Mouse (Mus musculus) kidney, adult 2 months (tissue): ENCODE results near the gene Sult2b1.

Source experiments
- CTCF ChIP-seq: fragments of 200-500 bp; conservative IDR thresholded peaks from 2 replicates; pipeline ENCODE4 v1.5.1; 2011; ENCODE audit warnings: low read depth, mild to moderate bottlenecking, control low read depth, low read length, moderate library complexity, mixed read lengths; ENCODE audit not compliant: insufficient read depth, insufficient read length
- POLR2A ChIP-seq: fragments of 200-500 bp; IDR thresholded peaks from one replicate; pipeline ENCODE4 v1.6.1; 2011; ENCODE audit warnings: low read depth, low read length, control low read depth

DNA sequence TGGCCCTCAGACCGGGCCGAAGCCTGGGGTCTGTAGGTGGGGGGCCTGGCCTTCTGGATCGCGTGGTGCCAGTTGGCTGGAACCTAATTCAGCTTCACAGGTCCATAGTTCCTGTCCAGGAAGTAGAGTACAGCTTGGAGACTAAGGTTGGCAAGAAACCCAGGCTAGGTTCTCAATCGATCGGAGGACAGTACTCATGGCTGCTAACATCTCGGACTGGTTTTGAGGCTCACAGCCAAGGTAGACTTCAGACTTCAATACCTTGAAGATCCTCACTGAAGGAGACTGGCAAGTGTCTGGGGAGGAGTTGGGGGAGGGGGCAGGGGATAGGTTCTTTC lies 63.3 kb downstream of the Sult2b1 start:
- no peak for TF ChIP-seq CTCF
- no peak for TF ChIP-seq POLR2A
